Mouse (Mus musculus) Patski (cell line): ENCODE measurements around the gene Ube2d3. TPM values are rescaled to one million over a fixed set of nuclear protein-coding genes. Genes with fewer than 3 reads are reported as not detected.

ENCODE experiments used
- ATAC-seq: fragments of 100-300 bp; one replicate; pipeline ENCODE4 v1.8.0; 2021
- CTCF ChIA-PET: fragments of 350-600 bp; sonication (Branson Sonifier 250); formaldehyde crosslinking; loops from one replicate; lab custom pipeline; 2022; ENCODE audit warnings: inconsistent platforms; lab: Charles Lee
- POLR2A ChIA-PET: fragments of 350-600 bp; sonication (Branson Sonifier 250); formaldehyde crosslinking; loops from one replicate; lab custom pipeline; 2022; ENCODE audit warnings: antibody characterized with exemption, inconsistent platforms; lab: Charles Lee
- DNase-seq: peaks from one replicate; pipeline ENCODE4 v3.0.0-alpha.2; 2011; ENCODE audit warnings: low read depth, low spot score
- H3K27me3 ChIP-seq: fragments of 371-371 bp; one replicate; pipeline ENCODE4 v1.5.1; 2021
- CTCF ChIP-seq: fragments of 100-300 bp; IDR thresholded peaks from one replicate; pipeline ENCODE4 v1.5.1; 2021
- in situ Hi-C: fragments of 300-500 bp; cut with MboI; formaldehyde crosslinking; loops from 3 replicates; pipeline ENCODE4 v1.11.1; 2018; ENCODE audit warnings: low pct_unique_long_range_greater_than_20kb, mixed read lengths
- polyA plus RNA-seq: library from polyadenylated mRNA; unstranded; gene quantifications from one replicate; pipeline ENCODE4 v1.2.3, GENCODE M21; 2021

Gene Ube2d3
- polyA plus RNA-seq, 1 experiment from 2014 or later: 431 TPM

DNA sequence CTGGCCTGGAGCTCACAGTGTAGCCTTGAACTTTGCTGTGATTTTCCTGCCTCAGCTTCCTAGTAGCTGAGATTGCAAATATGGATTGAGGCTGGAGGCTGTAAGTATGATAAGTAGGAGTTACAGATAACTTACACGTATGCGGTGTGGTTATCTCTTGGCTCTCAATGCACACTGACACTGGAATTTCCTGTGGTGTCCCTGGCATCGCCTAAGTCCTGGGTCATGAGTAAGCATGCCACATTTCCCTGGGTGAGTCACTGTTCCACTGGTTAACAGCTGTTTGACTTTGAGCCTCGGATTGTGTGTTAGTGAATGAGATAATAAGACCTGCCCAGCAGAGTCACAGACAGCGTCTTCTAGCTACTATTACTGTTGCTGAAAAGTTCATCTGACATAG lies 60.9 kb downstream of the Ube2d3 start:
- no peaks in the 10 kb centered on the region for H3K27me3 ChIP-seq
- CTCF ChIA-PET: interaction anchor here (0.6 to 1.7 kb wide), 7 partner anchors 9 to 229 kb away, joined by 3 to 5 read pairs (median 3); partner anchors contain the start of gene Manba

GRCm38 (mm10) chr3:135503160-135503559 lies 65.2 kb downstream of the Ube2d3 start:
- no peaks in the 10 kb centered on the region for H3K27me3 ChIP-seq
- ChIA-PET CTCF (interaction anchor here (0.7 to 2.7 kb wide), 9 partner anchors 8 to 98 kb away, joined by 3 to 8 read pairs (median 4); no protein-coding TSS in a partner anchor), POLR2A (interaction anchor here (0.7 kb wide), 1 partner anchor 63 kb away, joined by 3 read pairs; no protein-coding TSS in a partner anchor)
- in situ Hi-C loops: no loop called here
- ATAC-seq (no peak), DNase-seq (no peak)
- no peak for TF ChIP-seq CTCF

More for the DNA sequence above, 60.9 kb downstream of the Ube2d3 start:
- peak; percentile 80 for DNase-seq
- ATAC-seq: peak; percentile 98
- in situ Hi-C loops: no loop called here
- TF ChIP-seq CTCF: no peak
- POLR2A ChIA-PET: interaction anchor here (0.9 to 1.4 kb wide), 4 partner anchors 9 to 41 kb away, joined by 3 to 5 read pairs (median 3); partner anchors contain the start of gene Manba

DNA sequence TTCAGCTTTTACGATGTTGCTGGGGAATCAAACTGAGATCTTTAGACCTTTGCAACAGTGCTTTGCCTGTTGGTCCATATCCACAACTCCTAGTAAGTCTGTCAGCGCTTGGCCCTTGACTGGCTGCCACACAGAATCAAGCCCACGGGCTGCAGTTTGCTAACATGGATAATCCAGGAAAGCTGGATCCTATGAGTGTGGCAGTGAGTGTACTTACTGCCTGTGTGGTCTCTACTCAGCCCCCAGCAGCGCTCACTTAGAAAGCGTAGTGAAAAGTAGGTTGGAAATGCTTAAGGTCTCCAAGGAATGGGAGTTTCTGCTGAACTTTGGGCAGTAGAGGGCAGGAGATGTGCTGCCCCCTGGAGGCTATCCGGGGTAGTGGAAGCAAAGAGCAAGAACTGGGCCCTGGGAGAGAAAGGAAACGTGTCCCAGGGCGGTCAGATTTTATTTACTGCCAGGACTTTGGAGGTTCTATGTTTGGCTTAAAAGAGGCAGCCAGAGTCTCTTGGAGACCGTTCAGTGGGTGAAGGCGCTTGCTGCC lies 67.5 kb downstream of the Ube2d3 start:
- in situ Hi-C loops: loop anchor here (5.0 kb wide), 2 partner anchors 103 to 213 kb away; no protein-coding TSS in a partner anchor
- peak; percentile 99 for TF ChIP-seq CTCF
- peak; percentile 71 for ATAC-seq
- POLR2A ChIA-PET: interaction anchor here (0.6 to 1.7 kb wide), 3 partner anchors 61 to 82 kb away, joined by 4 to 5 read pairs (median 5); partner anchors contain the start of gene Cisd2
- CTCF ChIA-PET: interaction anchor here (0.8 to 1.6 kb wide), 8 partner anchors 10 to 103 kb away, joined by 3 to 5 read pairs (median 4); no protein-coding TSS in a partner anchor
- no peaks in the 10 kb centered on the region for H3K27me3 ChIP-seq
- DNase-seq: no peak

DNA sequence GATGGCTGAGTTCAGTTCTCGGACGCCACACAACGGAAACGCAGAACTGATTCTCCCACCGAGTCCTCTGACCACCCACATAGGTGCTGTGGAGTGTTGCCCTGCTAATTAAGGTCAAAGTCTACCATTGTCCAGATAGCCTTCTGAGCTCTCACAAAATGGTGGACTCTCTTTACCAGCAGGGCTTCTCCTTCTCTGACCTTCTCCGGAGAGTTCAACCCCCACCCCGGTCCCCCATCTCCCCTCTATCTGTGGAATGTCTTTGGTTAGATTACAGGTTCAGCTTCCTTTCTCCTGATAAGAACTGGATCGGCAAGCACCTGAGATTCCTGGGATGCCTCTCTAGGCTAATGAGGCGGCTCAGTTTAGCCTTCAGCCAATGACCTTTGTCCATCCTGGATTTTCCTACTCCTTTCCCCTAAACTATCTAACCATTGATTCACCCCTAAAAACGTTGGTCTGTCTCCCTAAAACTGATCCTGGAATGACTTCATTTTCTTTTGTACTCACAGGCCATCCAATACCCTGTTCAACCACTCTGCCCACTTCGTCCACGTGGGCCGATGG lies 68.0 kb downstream of the Ube2d3 start:
- H3K27me3 ChIP-seq: no peaks in the 10 kb centered on the region
- in situ Hi-C loops: loop anchor here (5.0 kb wide), 2 partner anchors 104 to 214 kb away; no protein-coding TSS in a partner anchor
- no peak for TF ChIP-seq CTCF
- DNase-seq: no peak
- POLR2A ChIA-PET: interaction anchor here (0.6 to 1.7 kb wide), 2 partner anchors 66 to 82 kb away, joined by 4 to 5 read pairs; partner anchors contain the start of gene Cisd2
- CTCF ChIA-PET: interaction anchor here (1.0 to 1.6 kb wide), 6 partner anchors 10 to 104 kb away, joined by 3 to 4 read pairs (median 4); no protein-coding TSS in a partner anchor
- no peak for ATAC-seq

GRCm38 (mm10) chr3:135507506-135507905 lies 69.6 kb downstream of the Ube2d3 start:
- ChIA-PET CTCF (interaction anchor here (0.8 to 1.1 kb wide), 2 partner anchors 8 to 20 kb away, joined by 3 read pairs; no protein-coding TSS in a partner anchor), POLR2A (no interaction called here)
- H3K27me3 ChIP-seq: no peaks in the 10 kb centered on the region
- DNase-seq (no peak), ATAC-seq (no peak)
- in situ Hi-C loops: loop anchor here (5.0 kb wide), 2 partner anchors 105 to 215 kb away; no protein-coding TSS in a partner anchor
- no peak for TF ChIP-seq CTCF

DNA sequence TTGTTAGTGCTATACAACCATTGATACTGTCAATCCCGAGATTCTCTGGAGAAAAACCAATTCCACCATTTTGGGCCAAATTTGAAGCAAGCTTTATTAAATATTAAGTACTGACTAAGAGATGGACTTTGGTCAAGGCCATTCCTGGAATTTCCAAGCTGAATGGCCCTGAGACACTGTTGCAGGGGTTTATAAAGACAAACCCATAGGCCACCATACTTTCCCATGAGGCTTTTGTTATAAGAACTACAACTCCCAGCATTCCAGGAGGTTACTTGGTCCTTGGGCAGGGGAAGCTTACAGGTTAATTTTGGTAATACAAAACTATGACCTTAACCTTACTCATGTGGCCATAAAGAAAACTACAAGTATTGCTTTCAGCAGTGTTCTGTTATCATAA lies 70.2 kb downstream of the Ube2d3 start:
- in situ Hi-C loops: loop anchor here (5.0 kb wide), 2 partner anchors 106 to 216 kb away; no protein-coding TSS in a partner anchor
- DNase-seq (no peak), ATAC-seq (no peak)
- no peak for TF ChIP-seq CTCF
- CTCF ChIA-PET: interaction anchor here (0.8 to 1.1 kb wide), 2 partner anchors 9 to 20 kb away, joined by 3 read pairs; no protein-coding TSS in a partner anchor
- H3K27me3 ChIP-seq: no peaks in the 10 kb centered on the region
- POLR2A ChIA-PET: interaction anchor here (0.7 kb wide), 1 partner anchor 143 kb away, joined by 3 read pairs; no protein-coding TSS in a partner anchor

GRCm38 (mm10) chr3:135510372-135510771 lies 72.4 kb downstream of the Ube2d3 start:
- no peak for TF ChIP-seq CTCF
- no peak for ATAC-seq
- CTCF ChIA-PET: interaction anchor here (1.8 to 2.2 kb wide), 3 partner anchors 8 to 44 kb away, joined by 6 to 10 read pairs (median 7); no protein-coding TSS in a partner anchor

DNA sequence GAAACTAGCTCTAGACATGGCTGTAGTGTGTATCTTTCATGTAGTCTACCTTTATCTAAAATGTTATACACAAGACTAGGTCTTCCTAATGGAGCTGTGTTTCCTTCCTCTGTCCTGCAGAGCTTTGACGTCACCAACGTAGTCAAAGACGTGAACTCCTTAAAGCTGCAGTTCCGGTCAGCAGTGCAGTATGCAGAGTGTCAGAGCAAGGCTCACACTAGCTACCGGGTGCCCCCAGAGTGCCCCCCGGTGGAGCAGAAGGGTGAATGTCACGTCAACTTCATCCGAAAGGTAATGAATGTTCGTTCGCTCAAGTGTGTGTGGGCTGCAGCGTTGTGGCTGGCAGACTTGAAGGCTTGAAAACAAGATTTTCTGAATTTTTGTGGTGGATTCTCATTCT lies 73.7 kb downstream of the Ube2d3 start:
- DNase-seq (no peak), ATAC-seq (no peak)
- CTCF ChIA-PET: interaction anchor here (0.7 to 2.2 kb wide), 9 partner anchors 9 to 232 kb away, joined by 3 to 10 read pairs (median 3); no protein-coding TSS in a partner anchor
- in situ Hi-C loops: no loop called here
- H3K27me3 ChIP-seq: no peaks in the 10 kb centered on the region
- no peak for TF ChIP-seq CTCF
- POLR2A ChIA-PET: no interaction called here

More at GRCm38 (mm10) chr3:135510372-135510771, 72.4 kb downstream of the Ube2d3 start:
- POLR2A ChIA-PET: no interaction called here
- no peak for DNase-seq
- H3K27me3 ChIP-seq: no peaks in the 10 kb centered on the region
- in situ Hi-C loops: no loop called here

DNA sequence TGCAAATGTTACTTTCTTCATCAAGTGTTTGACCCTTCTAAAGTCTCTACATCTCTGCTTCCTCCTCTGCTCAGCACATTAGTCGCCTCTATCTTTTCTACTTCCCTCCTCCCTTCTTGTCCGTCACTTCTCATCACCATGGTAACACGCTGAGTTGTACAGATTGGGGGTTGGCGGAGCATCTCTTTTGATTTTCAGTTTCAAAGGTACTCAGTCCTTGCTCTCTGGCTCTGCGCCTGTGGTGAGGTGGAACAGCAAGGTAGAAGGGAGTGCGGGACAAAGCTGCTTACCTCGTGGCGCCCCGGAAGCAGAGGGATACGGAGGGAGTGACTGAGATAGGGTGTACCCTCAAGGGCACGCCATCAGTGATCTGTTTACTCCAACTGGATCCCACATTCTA lies 75.3 kb downstream of the Ube2d3 start:
- DNase-seq: no peak
- ATAC-seq: no peak
- TF ChIP-seq CTCF: no peak
- POLR2A ChIA-PET: no interaction called here
- CTCF ChIA-PET: no interaction called here
- H3K27me3 ChIP-seq: no peaks in the 10 kb centered on the region
- in situ Hi-C loops: no loop called here

- ChIA-PET POLR2A (no interaction called here), CTCF (no interaction called here)
- H3K27me3 ChIP-seq: no peaks in the 10 kb centered on the region
- no peak for ATAC-seq
- TF ChIP-seq CTCF: no peak
- no peak for DNase-seq
- in situ Hi-C loops: no loop called here
Measured at GRCm38 (mm10) chr3:135513800-135514425, 76.0 kb downstream of the Ube2d3 start.
